Mouse (Mus musculus) stomach, postnatal 0 days (tissue): ENCODE measurements at regions not wholly inside any gene's neighbourhood (a gene's known extent, or its start where the extent isn't known, plus 50 kb on each side); places are given as distances from the start of the nearest gene placed in this dataset.

ENCODE experiments used
- ATAC-seq: fragments of 200-750 bp; cut with Nextera tagmentation; 2 replicates; pipeline ENCODE4 v1.8.0; 2017; ENCODE audit not compliant: low FRiP score, low TSS enrichment
- DNase-seq: peaks from one replicate; pipeline ENCODE4 v3.0.0-alpha.2; 2016; ENCODE audit warnings: low spot score
- H3K27ac ChIP-seq: fragments of 300-500 bp; sonication (generic); replicated peaks from 2 replicates; pipeline ENCODE4 v1.5.1; 2014; ENCODE audit warnings: mild to moderate bottlenecking, control low read depth
- H3K27me3 ChIP-seq: fragments of 300-500 bp; sonication (generic); 2 replicates; pipeline ENCODE4 v1.6.1; 2014; ENCODE audit warnings: low read length; ENCODE audit not compliant: control insufficient read depth, insufficient read depth
- H3K36me3 ChIP-seq: fragments of 300-500 bp; sonication (generic); 2 replicates; pipeline ENCODE4 v1.6.1; 2014; ENCODE audit warnings: low read length, mixed read lengths; ENCODE audit not compliant: control insufficient read depth, insufficient read depth
- H3K4me1 ChIP-seq: fragments of 300-500 bp; sonication (generic); replicated peaks from 2 replicates; pipeline ENCODE4 v1.6.1; 2014; ENCODE audit warnings: antibody characterized with exemption; ENCODE audit not compliant: control insufficient read depth, insufficient read depth
- H3K4me2 ChIP-seq: fragments of 300-500 bp; sonication (generic); replicated peaks from 2 replicates; pipeline ENCODE4 v1.6.1; 2014; ENCODE audit warnings: low read depth, mild to moderate bottlenecking, control low read depth, moderate library complexity
- H3K4me3 ChIP-seq: fragments of 300-500 bp; sonication (generic); 2 replicates; pipeline ENCODE4 v1.5.1; 2014; ENCODE audit warnings: low read depth, low read length, control low read depth
- H3K9ac ChIP-seq: fragments of 300-500 bp; sonication (generic); 2 replicates; pipeline ENCODE4 v1.6.1; 2014; ENCODE audit warnings: mild to moderate bottlenecking, low read length, control low read depth, mixed read lengths
- H3K9me3 ChIP-seq: fragments of 300-500 bp; sonication (generic); 2 replicates; pipeline ENCODE4 v1.6.1; 2016; ENCODE audit warnings: low read length; ENCODE audit not compliant: control insufficient read depth
- CTCF ChIP-seq: IDR thresholded peaks from 2 replicates; pipeline ENCODE4 v1.5.1; 2016; ENCODE audit warnings: antibody characterized with exemption, low read depth, mild to moderate bottlenecking, moderate library complexity
- EP300 ChIP-seq: optimal IDR thresholded peaks from 2 replicates; pipeline ENCODE3; 2016; ENCODE audit warnings: antibody characterized with exemption
- WGBS: fragments of 180-500 bp; shearing (Covaris S2); extraction: QIAGEN DNeasy Blood & Tissue Kit; methylation state at CpG from one replicate; pipeline ENCODE4 v1.1.7; 2014; 5-methylcytosine and 5-hydroxymethylcytosine counted together

DNA sequence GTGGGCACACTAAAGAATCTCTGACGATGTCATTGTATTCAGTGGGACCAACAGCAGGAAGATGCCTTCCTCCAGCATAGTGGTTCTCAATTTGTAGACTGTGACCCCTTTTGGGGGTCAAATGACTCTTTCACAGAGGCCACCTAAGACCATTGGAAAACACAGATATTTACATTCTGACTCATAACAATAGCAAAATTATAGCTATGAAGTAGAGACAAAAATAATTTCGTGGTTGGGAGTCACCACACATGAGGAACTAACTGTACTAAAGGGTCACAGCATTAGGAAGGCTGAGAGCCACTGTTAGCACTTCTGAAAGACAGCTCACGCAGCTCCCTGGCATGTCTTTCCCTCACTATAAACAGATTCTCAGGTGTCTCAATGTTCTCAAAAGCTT lies 129.1 kb downstream of the Tent5c start:
- Histone ChIP-seq H3K4me2 (no peak overlapping the region), H3K9me3 (no peaks in the 10 kb centered on the region), H3K27me3 (no peaks in the 10 kb centered on the region), H3K4me1 (no peaks in the 10 kb centered on the region), H3K9ac (no peak overlapping the region), H3K36me3 (no peaks in the 10 kb centered on the region), H3K4me3 (no peak overlapping the region), H3K27ac (no peak overlapping the region)
- 73% methylated on average over 3 of the region's 3 CpGs for WGBS
- ATAC-seq (no peak), DNase-seq (no peak)
- TF ChIP-seq EP300 = no peak
- TF ChIP-seq CTCF = no peak

DNA sequence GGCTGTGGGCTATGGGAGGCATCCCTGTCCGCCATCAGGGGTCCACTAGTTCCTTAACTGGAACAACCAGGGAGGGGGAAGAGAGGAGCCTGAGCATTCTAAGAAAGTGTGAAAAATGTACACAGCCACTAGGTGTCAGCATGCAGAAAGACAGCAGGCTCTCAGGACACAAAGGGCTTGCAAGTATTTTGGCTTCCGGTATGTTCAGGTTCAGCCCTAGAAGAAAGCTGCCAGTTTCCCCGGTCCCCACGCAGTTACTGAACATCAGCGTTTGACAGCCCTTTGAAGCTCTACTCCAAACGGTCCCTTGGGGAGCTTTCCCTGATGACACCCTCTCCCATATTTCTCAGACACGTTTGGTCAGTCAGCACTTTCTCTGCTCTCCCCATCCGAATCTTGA lies 130.1 kb downstream of the Tent5c start:
- DNase-seq (peak; percentile 48), ATAC-seq (peak; percentile 71; the same call in 1 of the 2 replicates)
- TF ChIP-seq EP300 (no peak), CTCF (peak; percentile 81)
- Histone ChIP-seq H3K27me3 (no peaks in the 10 kb centered on the region), H3K9me3 (no peaks in the 10 kb centered on the region), H3K4me3 (no peak overlapping the region), H3K27ac (no peak overlapping the region), H3K9ac (no peak overlapping the region), H3K4me1 (no peaks in the 10 kb centered on the region), H3K36me3 (no peaks in the 10 kb centered on the region), H3K4me2 (peak overlapping the region; percentile 46)
- 16% methylated on average over 8 of the region's 8 CpGs for WGBS

- DNase-seq (peak; percentile 16), ATAC-seq (peak; percentile 63; the same call in 1 of the 2 replicates)
- H3K36me3 ChIP-seq = no peaks in the 10 kb centered on the region
- TF ChIP-seq CTCF (no peak), EP300 (no peak)
- H3K9ac ChIP-seq = no peak overlapping the region
- no peak overlapping the region for H3K4me2 ChIP-seq
- no peak overlapping the region for H3K27ac ChIP-seq
- no peaks in the 10 kb centered on the region for H3K27me3 ChIP-seq
- H3K4me3 ChIP-seq = no peak overlapping the region
- 44% methylated on average over 2 of the region's 2 CpGs for WGBS
- H3K4me1 ChIP-seq = no peaks in the 10 kb centered on the region
- H3K9me3 ChIP-seq = no peaks in the 10 kb centered on the region
Measured at GRCm38 (mm10) chr3:100333478-100333877, 155.6 kb downstream of the Tent5c start.

- Histone ChIP-seq H3K27ac (no peak overlapping the region), H3K9ac (no peak overlapping the region), H3K4me3 (no peak overlapping the region), H3K4me1 (no peaks in the 10 kb centered on the region), H3K4me2 (no peak overlapping the region), H3K36me3 (no peaks in the 10 kb centered on the region), H3K27me3 (no peaks in the 10 kb centered on the region), H3K9me3 (no peaks in the 10 kb centered on the region)
- ATAC-seq (no peak), DNase-seq (no peak)
- TF ChIP-seq CTCF (no peak), EP300 (no peak)
Measured at GRCm38 (mm10) chr3:100318357-100318756, 156.2 kb upstream of the Wdr3 start.

DNA sequence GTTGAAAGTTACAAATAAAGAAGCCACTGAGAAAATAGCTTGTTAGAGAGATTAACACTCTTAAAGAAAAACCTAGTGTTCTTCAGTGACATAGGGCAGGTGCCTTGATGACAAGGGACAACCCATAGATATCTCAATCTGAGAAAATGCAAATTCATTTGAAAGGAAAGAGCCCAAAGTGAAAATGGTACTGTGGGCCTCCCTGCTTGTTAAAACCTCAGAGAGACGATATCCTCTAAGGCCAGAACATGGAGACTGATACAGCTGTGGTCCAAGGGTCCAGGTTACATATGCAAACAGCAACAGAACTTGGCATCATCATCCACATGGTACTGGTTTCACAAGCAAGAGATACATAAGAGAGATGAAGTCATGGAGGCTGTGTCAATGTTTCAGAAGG lies 125.6 kb upstream of the Wdr3 start:
- DNase-seq (no peak), ATAC-seq (no peak)
- H3K9ac ChIP-seq = no peak overlapping the region
- H3K36me3 ChIP-seq = no peaks in the 10 kb centered on the region
- H3K27me3 ChIP-seq = no peaks in the 10 kb centered on the region
- no peak overlapping the region for H3K4me2 ChIP-seq
- 77% methylated on average over 1 of the region's 1 CpGs for WGBS
- no peaks in the 10 kb centered on the region for H3K4me1 ChIP-seq
- H3K9me3 ChIP-seq = no peaks in the 10 kb centered on the region
- no peak overlapping the region for H3K4me3 ChIP-seq
- H3K27ac ChIP-seq = no peak overlapping the region
- TF ChIP-seq CTCF (no peak), EP300 (no peak)

GRCm38 (mm10) chr3:100266976-100267375 lies 104.8 kb upstream of the Wdr3 start:
- Histone ChIP-seq H3K9ac (no peak overlapping the region), H3K9me3 (no peaks in the 10 kb centered on the region), H3K4me3 (no peak overlapping the region), H3K27ac (no peak overlapping the region), H3K4me2 (no peak overlapping the region), H3K4me1 (no peaks in the 10 kb centered on the region), H3K36me3 (no peaks in the 10 kb centered on the region), H3K27me3 (no peaks in the 10 kb centered on the region)
- DNase-seq (no peak), ATAC-seq (no peak)
- TF ChIP-seq EP300 (no peak), CTCF (no peak)
